24 mouse cellular contexts compared by ENCODE assay signal in genomic region chr1:86630527-86630926, GRCm38 (mm10). TPM values are rescaled to one million over a fixed set of nuclear protein-coding genes. Genes with fewer than 3 reads are reported as not detected.
"Had no signal": no experiment of that assay in that cellular context is flagged by ENCODE, and none has a peak within 500 bp of the region (broad histone marks: within the 10 kb centered on the region; RNA-seq: fewer than 3 reads in every experiment).

No protein-coding gene starts in this region.

- H3K4me2 ChIP-seq: kidney, embryonic 15.5 days; limb, embryonic 12.5 days; liver, embryonic 15.5 days; midbrain, embryonic 11.5 days; midbrain, embryonic 15.5 days; neural tube, embryonic 13.5 days had no signal

- H3K9me3 ChIP-seq: kidney, embryonic 15.5 days; limb, embryonic 12.5 days; liver, embryonic 15.5 days; midbrain, embryonic 15.5 days; neural tube, embryonic 13.5 days had no signal

- H3K27me3 ChIP-seq: kidney, embryonic 15.5 days; limb, embryonic 12.5 days; liver, embryonic 15.5 days; midbrain, embryonic 15.5 days had no signal

- H3K4me3 ChIP-seq: kidney, embryonic 15.5 days; left cerebral cortex, adult 2 months; limb, embryonic 12.5 days; liver, embryonic 15.5 days; midbrain, embryonic 15.5 days; myocyte; neural tube, embryonic 13.5 days had no signal

- H3K9ac ChIP-seq: kidney, embryonic 15.5 days; limb, embryonic 12.5 days; liver, embryonic 15.5 days; midbrain, embryonic 15.5 days; neural tube, embryonic 13.5 days had no signal

- H3K36me3 ChIP-seq: kidney, embryonic 15.5 days; limb, embryonic 12.5 days; liver, embryonic 15.5 days; midbrain, embryonic 15.5 days; neural tube, embryonic 13.5 days had no signal

- ATAC-seq: midbrain, embryonic 15.5 days had no signal

- H3K27ac ChIP-seq: kidney, embryonic 15.5 days; left cerebral cortex, adult 2 months; limb, embryonic 12.5 days; liver, embryonic 15.5 days; midbrain, embryonic 15.5 days; neural tube, embryonic 13.5 days had no signal

- DNase-seq: kidney, adult 8-10 months; kidney, postnatal 10 days; kidney, postnatal 36 days; layer of hippocampus, postnatal 36 days; liver; lung, adult 2 months; lung, postnatal 14 days; lung, postnatal 4 days; retina, postnatal 1 day; right cerebral cortex, postnatal 25 days; spleen, adult 18-20 months; thymus, adult 2 months; thymus, postnatal 14 days; thymus, postnatal 4 days had no signal

RNA-seq across cellular contexts. Expression of gene Nppc, which starts 39.8 kb away (rescaled TPM):
- total RNA-seq: megakaryocyte progenitor cell, adult 5-6 weeks; neutrophil, adult 5-6 weeks had no signal
- polyA plus RNA-seq: liver, embryonic 15.5 days had no signal
